Mouse (Mus musculus): ENCODE results near the gene Eea1.
"Not testable (repeated sequence)": the region's sequence is repeated elsewhere in the genome, so short reads cannot be mapped to it uniquely, and the experiment has no call there.

Gene Eea1

GRCm38 (mm10) chr10:96075403-96075802 is 135.0 kb downstream of the Eea1 start:
- no peak for DNase-seq

DNA sequence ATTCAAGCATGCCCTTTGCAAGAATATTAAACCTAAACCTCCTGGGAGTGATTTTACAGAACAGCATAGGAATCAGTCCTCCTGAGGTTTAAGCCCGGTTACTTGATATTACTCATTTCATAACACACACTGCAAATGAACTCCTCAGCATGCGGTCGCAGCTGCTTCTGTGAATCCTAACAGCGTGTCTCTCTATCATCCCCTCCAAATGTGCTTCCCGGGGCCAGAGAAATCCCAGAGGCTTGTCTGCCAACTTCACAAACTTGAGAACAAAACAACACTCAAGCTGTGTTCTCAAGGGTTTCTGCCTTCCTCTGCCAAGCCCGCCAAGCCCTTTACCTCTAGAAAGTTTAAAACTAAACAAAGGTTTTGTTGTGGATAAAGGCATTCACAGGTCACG is 135.4 kb downstream of the Eea1 start:
- no peak for DNase-seq

DNA sequence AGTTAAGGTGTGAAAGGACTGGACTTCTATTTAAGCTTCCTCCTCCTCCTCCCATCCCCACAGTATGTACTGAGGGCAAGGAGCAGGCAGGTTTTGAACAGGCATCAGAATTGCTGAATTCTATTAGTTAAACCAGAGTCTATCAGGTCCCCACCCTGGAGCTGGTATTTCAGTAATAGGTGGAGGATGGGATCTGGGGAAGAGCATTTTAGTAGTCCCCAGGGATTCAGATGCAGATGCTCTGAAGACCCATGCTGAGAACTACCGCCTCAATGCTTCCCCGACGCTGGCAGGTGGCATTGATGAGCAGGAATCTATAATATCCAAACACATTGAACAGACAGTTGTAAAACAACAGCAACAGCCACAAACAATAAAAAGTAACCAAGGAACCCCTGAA is 136.0 kb downstream of the Eea1 start:
- DNase-seq: no peak

GRCm38 (mm10) chr10:96077480-96078066 is 137.1 kb downstream of the Eea1 start:
- not testable (repeated sequence) for DNase-seq

GRCm38 (mm10) chr10:96079823-96080222 is 139.4 kb downstream of the Eea1 start:
- no peak for DNase-seq

- peak; percentile 21 to 26 for DNase-seq
Observed at GRCm38 (mm10) chr10:96080440-96081381, 140.3 kb downstream of the Eea1 start.

DNA sequence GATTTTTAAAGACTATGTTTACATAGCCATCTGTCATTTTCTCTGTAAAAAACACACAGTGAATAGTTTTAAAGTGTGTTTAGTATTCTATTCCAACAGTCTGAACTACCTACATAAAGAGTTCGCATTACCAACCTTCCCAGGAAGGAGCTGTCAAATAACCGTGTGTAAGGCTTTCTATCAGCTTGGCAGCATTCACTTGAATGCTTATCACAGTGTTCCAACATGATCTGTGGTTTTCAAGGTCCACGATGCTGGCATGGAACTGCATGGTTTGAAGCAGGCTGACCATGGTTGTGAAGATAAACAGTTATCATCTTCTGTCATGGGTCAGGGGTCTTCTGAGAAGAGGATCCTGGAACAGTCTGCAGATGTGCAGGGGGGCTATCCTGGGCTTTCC is 141.8 kb downstream of the Eea1 start:
- no peak for DNase-seq

DNA sequence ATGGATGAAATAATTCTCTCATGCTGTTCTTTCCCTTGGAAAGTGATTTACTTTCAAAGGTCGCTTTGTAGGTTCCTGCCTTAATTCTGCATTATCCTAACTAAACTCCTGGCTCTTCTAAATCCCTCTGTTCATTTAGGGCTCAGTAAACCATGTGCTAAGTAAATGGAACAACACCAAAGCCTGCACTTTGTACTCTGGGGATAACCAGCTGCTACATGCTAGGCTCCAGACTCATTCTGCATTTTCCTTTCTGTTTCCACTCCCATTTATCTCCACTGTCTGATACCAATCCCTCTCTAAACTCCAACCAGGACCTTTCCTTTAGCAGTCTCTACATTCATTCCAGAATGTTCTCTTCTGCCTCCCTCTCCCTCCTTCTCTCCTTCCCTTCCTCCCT is 149.3 kb downstream of the Eea1 start:
- no peak for DNase-seq

- DNase-seq: no peak
Observed at GRCm38 (mm10) chr10:96090388-96090787, 149.9 kb downstream of the Eea1 start.

- DNase-seq: no peak
Observed at GRCm38 (mm10) chr10:96093890-96094531, 153.6 kb downstream of the Eea1 start.

- no peak for DNase-seq
Observed at GRCm38 (mm10) chr10:96094559-96094958, 154.1 kb downstream of the Eea1 start.
